Mouse (Mus musculus): ENCODE data around the gene Otos. TPM values are rescaled to one million over a fixed set of nuclear protein-coding genes. Genes with fewer than 3 reads are reported as not detected.
A peak's percentile ranks its signal among the peaks of the same experiment; 100 is the strongest.

Otos gene
- polyA plus RNA-seq, 1 experiment from 2014 or later = 0.39 TPM

GRCm38 (mm10) chr1:92646111-92646510 lies 2.5 kb downstream of the Otos start:
- Histone ChIP-seq H3K9me3 (replicated peaks) (no peaks in the 10 kb centered on the region), H3K4me2 (no peak overlapping the region), H3K27me3 (peaks cover 12% of the 10 kb centered on the region; the same call in 1 of the 2 replicates), H3K36me3 (no peaks in the 10 kb centered on the region), H3K27ac (no peak overlapping the region), H3K9ac (no peak overlapping the region), H3K4me3 (replicated peaks) (no peak overlapping the region), H3K4me1 (peaks cover 23% of the 10 kb centered on the region)
- ATAC-seq (replicated peaks; ENCODE audit: low FRiP score) = no peak
- WGBS = 57% methylated on average over 2 of the region's 2 CpGs

- peaks cover 12% of the 10 kb centered on the region; the same call in 1 of the 2 replicates for H3K27me3 ChIP-seq
- H3K9ac ChIP-seq = no peak overlapping the region
- no peak overlapping the region for H3K27ac ChIP-seq
- no peak for ATAC-seq (replicated peaks; ENCODE audit: low FRiP score)
- peaks cover 32% of the 10 kb centered on the region for H3K4me1 ChIP-seq
- no peaks in the 10 kb centered on the region for H3K36me3 ChIP-seq
- H3K9me3 ChIP-seq (replicated peaks) = no peaks in the 10 kb centered on the region
- no peak overlapping the region for H3K4me2 ChIP-seq
- H3K4me3 ChIP-seq (replicated peaks) = no peak overlapping the region
- WGBS = 88% methylated on average over 5 of the region's 5 CpGs
Observed at GRCm38 (mm10) chr1:92644916-92645315, 3.7 kb downstream of the Otos start.

- Histone ChIP-seq H3K4me3 (replicated peaks) (no peak overlapping the region), H3K4me2 (no peak overlapping the region), H3K9me3 (replicated peaks) (no peaks in the 10 kb centered on the region), H3K9ac (no peak overlapping the region), H3K27ac (no peak overlapping the region), H3K27me3 (peaks cover 12% of the 10 kb centered on the region; the same call in 1 of the 2 replicates), H3K4me1 (peaks cover 33% of the 10 kb centered on the region), H3K36me3 (peaks cover 12% of the 10 kb centered on the region)
- ATAC-seq (replicated peaks; ENCODE audit: low FRiP score) = no peak
- WGBS = 82% methylated on average over 4 of the region's 4 CpGs
Observed at GRCm38 (mm10) chr1:92643691-92644090, 5.0 kb downstream of the Otos start.

GRCm38 (mm10) chr1:92641514-92642272 lies 6.9 kb downstream of the Otos start, which contains the start of gene Cops9:
Cops9 (minus strand) TSS chr1:92641985.
- 1% methylated on average over 50 of the region's 50 CpGs for WGBS
- Histone ChIP-seq H3K27me3 (0 out of 2 replicates have a peak, but pooled peaks cover 4% of the 10 kb centered on the region), H3K4me1 (peaks cover 21% of the 10 kb centered on the region)

GRCm38 (mm10) chr1:92640393-92640792 lies 8.2 kb downstream of the Otos start:
- H3K4me2 ChIP-seq = peak overlapping the region; percentile 89

More at GRCm38 (mm10) chr1:92641514-92642272, 6.9 kb downstream of the Otos start, which contains the start of gene Cops9:
- Histone ChIP-seq H3K4me2 (peak within 1 kb of the TSS; percentile 89), H3K4me3 (replicated peaks) (peak within 1 kb of the TSS; percentile 71), H3K9ac (peak within 1 kb of the TSS; percentile 81), H3K36me3 (peaks cover 32% of the 10 kb centered on the region), H3K27ac (peak within 1 kb of the TSS; percentile 56; the same call in 1 of the 2 replicates), H3K9me3 (replicated peaks) (no peaks in the 10 kb centered on the region)
- peak; percentile 93 for ATAC-seq (replicated peaks; ENCODE audit: low FRiP score)

GRCm38 (mm10) chr1:92638736-92639135 lies 9.9 kb downstream of the Otos start:
- Histone ChIP-seq H3K36me3 (peaks cover 46% of the 10 kb centered on the region), H3K9ac (no peak overlapping the region), H3K9me3 (replicated peaks) (no peaks in the 10 kb centered on the region), H3K4me1 (peaks cover 21% of the 10 kb centered on the region), H3K4me3 (replicated peaks) (no peak overlapping the region), H3K27me3 (no peaks in the 10 kb centered on the region), H3K4me2 (no peak overlapping the region), H3K27ac (no peak overlapping the region)
- WGBS = 95% methylated on average over 4 of the region's 4 CpGs
- no peak for ATAC-seq (replicated peaks; ENCODE audit: low FRiP score)

More at GRCm38 (mm10) chr1:92640393-92640792, 8.2 kb downstream of the Otos start:
- Histone ChIP-seq H3K4me3 (replicated peaks) (peak overlapping the region; percentile 71; the same call in 1 of the 2 replicates), H3K9me3 (replicated peaks) (no peaks in the 10 kb centered on the region), H3K27me3 (no peaks in the 10 kb centered on the region), H3K36me3 (peaks cover 45% of the 10 kb centered on the region), H3K27ac (no peak overlapping the region), H3K9ac (no peak overlapping the region), H3K4me1 (peaks cover 21% of the 10 kb centered on the region)
- ATAC-seq (replicated peaks; ENCODE audit: low FRiP score) = no peak
- WGBS = 84% methylated on average over 6 of the region's 6 CpGs

- no peaks in the 10 kb centered on the region for H3K9me3 ChIP-seq (replicated peaks)
- H3K9ac ChIP-seq = no peak overlapping the region
- H3K4me2 ChIP-seq = no peak overlapping the region
- peaks cover 46% of the 10 kb centered on the region for H3K36me3 ChIP-seq
- ATAC-seq (replicated peaks; ENCODE audit: low FRiP score) = no peak
- no peak overlapping the region for H3K27ac ChIP-seq
- 98% methylated on average over 3 of the region's 3 CpGs for WGBS
- no peak overlapping the region for H3K4me3 ChIP-seq (replicated peaks)
- peaks cover 21% of the 10 kb centered on the region for H3K4me1 ChIP-seq
- H3K27me3 ChIP-seq = no peaks in the 10 kb centered on the region
Observed at GRCm38 (mm10) chr1:92638181-92638580, 10.5 kb downstream of the Otos start.

- 93% methylated on average over 15 of the region's 15 CpGs for WGBS
- Histone ChIP-seq H3K9ac (no peak overlapping the region), H3K4me1 (peaks cover 21% of the 10 kb centered on the region), H3K4me3 (replicated peaks) (no peak overlapping the region), H3K27ac (no peak overlapping the region), H3K27me3 (no peaks in the 10 kb centered on the region), H3K4me2 (no peak overlapping the region), H3K36me3 (peaks cover 46% of the 10 kb centered on the region), H3K9me3 (replicated peaks) (no peaks in the 10 kb centered on the region)
- ATAC-seq (replicated peaks; ENCODE audit: low FRiP score) = no peak
Observed at GRCm38 (mm10) chr1:92637501-92638172, 11.0 kb downstream of the Otos start.

- Histone ChIP-seq H3K9ac (no peak overlapping the region), H3K4me2 (no peak overlapping the region), H3K4me1 (peaks cover 15% of the 10 kb centered on the region), H3K9me3 (replicated peaks) (no peaks in the 10 kb centered on the region), H3K36me3 (peaks cover 46% of the 10 kb centered on the region), H3K4me3 (replicated peaks) (no peak overlapping the region), H3K27me3 (no peaks in the 10 kb centered on the region; the same call in 1 of the 2 replicates), H3K27ac (no peak overlapping the region)
- 92% methylated on average over 11 of the region's 11 CpGs for WGBS
- no peak for ATAC-seq (replicated peaks; ENCODE audit: low FRiP score)
Observed at GRCm38 (mm10) chr1:92636676-92637075, 12.0 kb downstream of the Otos start.

GRCm38 (mm10) chr1:92636015-92636414 lies 12.6 kb downstream of the Otos start:
- WGBS = 84% methylated on average over 8 of the region's 8 CpGs
- H3K9ac ChIP-seq = no peak overlapping the region
- no peak for ATAC-seq (replicated peaks; ENCODE audit: low FRiP score)
- H3K4me1 ChIP-seq = peaks cover 12% of the 10 kb centered on the region
- no peaks in the 10 kb centered on the region; the same call in 1 of the 2 replicates for H3K27me3 ChIP-seq
- H3K4me3 ChIP-seq (replicated peaks) = no peak overlapping the region
- no peaks in the 10 kb centered on the region for H3K9me3 ChIP-seq (replicated peaks)
- H3K27ac ChIP-seq = no peak overlapping the region
- no peak overlapping the region for H3K4me2 ChIP-seq
- peaks cover 46% of the 10 kb centered on the region for H3K36me3 ChIP-seq

- Histone ChIP-seq H3K9me3 (replicated peaks) (no peaks in the 10 kb centered on the region), H3K36me3 (peaks cover 46% of the 10 kb centered on the region), H3K27ac (no peak overlapping the region), H3K9ac (no peak overlapping the region), H3K27me3 (no peaks in the 10 kb centered on the region; the same call in 1 of the 2 replicates), H3K4me3 (replicated peaks) (no peak overlapping the region), H3K4me2 (no peak overlapping the region), H3K4me1 (peaks cover 3% of the 10 kb centered on the region)
- no peak for ATAC-seq (replicated peaks; ENCODE audit: low FRiP score)
- WGBS = 84% methylated on average over 4 of the region's 4 CpGs
Observed at GRCm38 (mm10) chr1:92634976-92635599, 13.6 kb downstream of the Otos start.

- Histone ChIP-seq H3K9ac (no peak overlapping the region), H3K27ac (no peak overlapping the region), H3K4me3 (replicated peaks) (no peak overlapping the region), H3K4me1 (no peaks in the 10 kb centered on the region), H3K9me3 (replicated peaks) (no peaks in the 10 kb centered on the region), H3K27me3 (peaks cover under 1% of the 10 kb centered on the region; the same call in 1 of the 2 replicates), H3K4me2 (no peak overlapping the region), H3K36me3 (peaks cover 43% of the 10 kb centered on the region)
- 68% methylated on average over 1 of the region's 1 CpGs for WGBS
- no peak for ATAC-seq (replicated peaks; ENCODE audit: low FRiP score)
Observed at GRCm38 (mm10) chr1:92634569-92634968, 14.1 kb downstream of the Otos start.

Measured in kidney, embryonic 15.5 days (tissue).